Mouse (Mus musculus): ENCODE results near the gene Dusp3.
A peak's percentile ranks its signal among the peaks of the same experiment; 100 is the strongest.
"Not testable (repeated sequence)": the region's sequence is repeated elsewhere in the genome, so short reads cannot be mapped to it uniquely, and the experiment has no call there.

Gene Dusp3

GRCm38 (mm10) chr11:102011510-102011909 is 24.7 kb upstream of the Dusp3 start:
- DNase-seq (ENCODE audit: low read depth, low spot score): no peak

- DNase-seq (ENCODE audit: low read depth, low spot score): no peak
Measured at GRCm38 (mm10) chr11:102010140-102010539, 23.3 kb upstream of the Dusp3 start.

- no peak for DNase-seq (ENCODE audit: low read depth, low spot score)
Measured at GRCm38 (mm10) chr11:102008954-102009637, 22.3 kb upstream of the Dusp3 start.

GRCm38 (mm10) chr11:102008372-102008771 is 21.6 kb upstream of the Dusp3 start:
- no peak for DNase-seq (ENCODE audit: low read depth, low spot score)

- no peak for DNase-seq (ENCODE audit: low read depth, low spot score)
Measured at GRCm38 (mm10) chr11:102006688-102007087, 19.9 kb upstream of the Dusp3 start.

GRCm38 (mm10) chr11:102006271-102006670 is 19.5 kb upstream of the Dusp3 start:
- DNase-seq (ENCODE audit: low read depth, low spot score): no peak

GRCm38 (mm10) chr11:102004251-102004650 is 17.4 kb upstream of the Dusp3 start:
- DNase-seq (ENCODE audit: low read depth, low spot score): no peak

GRCm38 (mm10) chr11:101999466-101999865 is 12.7 kb upstream of the Dusp3 start:
- peak; percentile 70 for DNase-seq (ENCODE audit: low read depth, low spot score)

- peak; percentile 36 for DNase-seq (ENCODE audit: low read depth, low spot score)
Measured at GRCm38 (mm10) chr11:101998258-101998657, 11.4 kb upstream of the Dusp3 start.

- no peak for DNase-seq (ENCODE audit: low read depth, low spot score)
Measured at GRCm38 (mm10) chr11:101995938-101996337, 9.1 kb upstream of the Dusp3 start.

- DNase-seq (ENCODE audit: low read depth, low spot score): no peak
Measured at GRCm38 (mm10) chr11:101994100-101994499, 7.3 kb upstream of the Dusp3 start.

GRCm38 (mm10) chr11:101992411-101992810 is 5.6 kb upstream of the Dusp3 start:
- no peak for DNase-seq (ENCODE audit: low read depth, low spot score)

GRCm38 (mm10) chr11:101991813-101992212 is 5.0 kb upstream of the Dusp3 start:
- no peak for DNase-seq (ENCODE audit: low read depth, low spot score)

GRCm38 (mm10) chr11:101990244-101990643 is 3.4 kb upstream of the Dusp3 start:
- DNase-seq (ENCODE audit: low read depth, low spot score): no peak

GRCm38 (mm10) chr11:101985990-101986389 is 823 bp downstream of the Dusp3 start:
- peak; percentile 84 for DNase-seq (ENCODE audit: low read depth, low spot score)

- DNase-seq (ENCODE audit: low read depth, low spot score): not testable (repeated sequence)
Measured at GRCm38 (mm10) chr11:101985450-101985849, 1.4 kb downstream of the Dusp3 start.

- DNase-seq (ENCODE audit: low read depth, low spot score): peak; percentile 99
Measured at GRCm38 (mm10) chr11:101984054-101985025, 2.5 kb downstream of the Dusp3 start, which contains the start of gene Cfap97d1. Gene Cfap97d1, plus strand, starts transcription at chr11:101984279.

- DNase-seq (ENCODE audit: low read depth, low spot score): no peak
Measured at GRCm38 (mm10) chr11:101983431-101983921, 3.3 kb downstream of the Dusp3 start.

GRCm38 (mm10) chr11:101982981-101983411 is 3.8 kb downstream of the Dusp3 start:
- DNase-seq (ENCODE audit: low read depth, low spot score): no peak

- peak; percentile 84 for DNase-seq (ENCODE audit: low read depth, low spot score)
Measured at GRCm38 (mm10) chr11:101981850-101982249, 5.0 kb downstream of the Dusp3 start.

- no peak for DNase-seq (ENCODE audit: low read depth, low spot score)
Measured at GRCm38 (mm10) chr11:101980603-101981157, 6.1 kb downstream of the Dusp3 start.

GRCm38 (mm10) chr11:101979140-101979539 is 7.7 kb downstream of the Dusp3 start:
- DNase-seq (ENCODE audit: low read depth, low spot score): no peak

Measured in skeletal muscle tissue, adult 2 months (tissue).